Mouse (Mus musculus) urinary bladder, postnatal 4 days (tissue): ENCODE measurements at regions not wholly inside any gene's neighbourhood (a gene's known extent, or its start where the extent isn't known, plus 50 kb on each side); places are given as distances from the start of the nearest gene placed in this dataset.
"Not testable (repeated sequence)": the region's sequence is repeated elsewhere in the genome, so short reads cannot be mapped to it uniquely, and the experiment has no call there.

Experiments
- DNase-seq, 2 experiments: peaks; one replicate each; pipeline ENCODE4 v3.0.0; 2021 to 2022; ENCODE audit warnings: low spot score in 2 of 2

DNA sequence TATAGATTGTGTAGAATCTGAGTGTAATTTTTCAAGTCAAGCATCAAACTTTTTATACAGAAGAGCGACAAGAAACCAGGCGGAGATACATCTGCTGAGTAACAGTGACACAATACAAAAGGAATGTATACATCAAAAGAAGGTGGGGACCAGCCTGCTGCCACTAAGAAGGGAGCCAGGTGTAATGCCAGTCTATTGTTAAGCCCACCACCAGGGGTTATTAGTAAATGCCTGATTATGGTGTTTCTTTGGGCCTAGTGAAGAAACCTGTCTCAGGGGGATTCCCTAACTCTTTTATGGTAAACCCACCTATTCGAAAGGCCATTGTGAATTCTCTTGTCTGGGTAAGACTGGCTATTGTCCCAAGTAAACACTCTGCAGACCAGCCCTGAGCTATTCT lies 126.3 kb upstream of the Thpo start:
- DNase-seq, result not testable (repeated sequence)

DNA sequence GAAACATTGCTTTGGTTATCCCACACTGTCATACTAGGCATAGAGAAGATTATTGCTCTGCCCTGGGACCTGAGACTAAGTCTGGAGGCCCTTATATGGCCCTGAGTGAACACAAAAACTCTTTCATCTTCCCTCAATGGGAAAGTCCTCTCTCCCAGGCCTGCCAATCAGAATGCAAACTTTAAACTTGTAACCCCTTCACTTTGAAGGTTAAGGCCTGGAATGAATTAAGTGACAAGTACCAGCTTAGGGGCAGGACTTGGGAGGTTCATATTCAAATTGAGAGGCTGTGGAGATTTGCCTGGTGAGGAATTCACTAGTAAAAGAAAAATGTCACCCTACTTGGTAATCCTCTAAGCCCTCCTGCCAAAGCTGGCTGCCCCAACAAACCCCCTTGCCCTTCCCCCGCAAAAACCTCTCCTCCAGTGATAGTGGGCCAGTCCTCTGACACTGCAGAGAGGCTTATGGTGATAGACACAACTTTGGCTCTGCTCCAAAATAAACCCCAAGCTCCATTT lies 120.4 kb upstream of the Thpo start:
- no peak for DNase-seq

DNA sequence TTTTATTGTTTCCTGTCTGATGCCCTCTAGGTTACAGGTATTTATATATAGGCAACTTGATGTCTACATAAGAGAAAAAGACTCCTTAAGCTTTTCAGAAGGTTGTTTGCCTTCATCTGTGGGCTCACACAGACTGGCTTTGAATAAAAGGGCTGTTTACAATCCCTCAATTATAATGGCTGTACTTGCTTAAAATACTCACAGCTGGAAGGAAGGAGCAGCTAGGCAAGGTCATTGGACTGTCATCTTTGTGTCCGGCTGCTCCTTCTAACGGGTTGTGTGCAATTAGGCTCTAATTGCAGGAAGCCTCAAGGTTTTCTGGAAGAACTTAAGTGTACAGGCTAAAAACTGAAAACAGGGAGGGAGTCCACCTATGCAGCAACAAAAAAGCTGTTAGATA lies 103.8 kb upstream of the Thpo start:
- no peak for DNase-seq

DNA sequence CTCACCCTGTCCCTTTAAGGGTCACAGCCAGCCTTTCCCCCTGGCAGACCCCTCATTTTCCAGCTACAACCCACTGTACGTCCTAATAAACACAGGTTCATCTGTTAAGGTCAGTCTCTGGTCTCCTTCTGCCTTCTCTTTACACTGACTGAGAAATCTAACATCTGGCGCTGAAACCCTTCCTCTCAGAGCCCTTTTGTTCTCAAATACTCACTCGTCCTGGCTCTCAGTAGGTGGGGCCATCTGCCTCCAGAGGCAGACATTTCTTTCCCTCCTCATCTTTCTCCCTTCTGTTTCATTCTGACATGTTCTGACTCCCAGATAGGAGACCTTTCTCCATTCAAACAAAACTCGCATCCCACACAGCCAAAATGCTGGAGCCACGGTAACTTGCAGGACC lies 102.6 kb upstream of the Thpo start:
- DNase-seq, result no peak

DNA sequence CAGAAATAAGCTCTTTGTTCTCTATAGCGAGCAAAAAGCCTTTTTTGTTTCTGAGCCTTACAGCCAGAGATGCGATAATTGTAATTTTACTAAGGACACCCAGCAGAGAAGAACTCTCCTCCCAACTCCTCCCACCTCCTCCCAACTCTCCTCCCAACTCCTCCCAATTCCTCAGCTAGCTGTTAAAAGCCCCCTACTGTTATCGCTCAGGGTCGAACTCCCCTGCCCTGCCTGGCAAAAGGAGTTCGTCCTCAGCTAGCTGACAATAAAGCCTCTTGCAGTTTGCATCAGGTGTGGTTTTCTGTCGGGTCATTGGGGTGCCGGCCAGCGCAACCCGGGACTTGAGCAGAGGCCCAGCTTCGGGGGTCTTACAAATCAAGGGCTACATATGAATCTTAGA lies 99.5 kb upstream of the Thpo start:
- DNase-seq, result not testable (repeated sequence)

DNA sequence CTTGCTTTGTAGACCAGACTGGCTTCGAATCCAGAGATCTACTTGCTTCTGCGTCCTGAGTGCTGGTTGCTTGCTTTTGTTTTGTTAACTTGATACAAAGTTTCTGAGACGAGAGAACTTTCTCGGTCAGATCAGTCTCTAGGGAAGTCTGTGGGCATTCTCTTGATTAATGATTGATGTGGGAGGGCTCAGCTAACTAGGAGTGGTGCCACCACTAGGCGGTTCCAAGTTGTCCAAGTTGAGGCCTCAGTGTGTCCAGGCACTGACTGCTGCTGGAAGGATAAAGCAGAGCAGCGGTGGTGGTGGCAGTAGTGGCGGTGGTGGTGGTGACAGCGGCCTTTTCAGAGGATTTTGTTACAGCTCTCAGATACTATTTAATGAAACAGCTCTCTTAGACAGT lies 99.0 kb upstream of the Thpo start:
- DNase-seq, result no peak

DNA sequence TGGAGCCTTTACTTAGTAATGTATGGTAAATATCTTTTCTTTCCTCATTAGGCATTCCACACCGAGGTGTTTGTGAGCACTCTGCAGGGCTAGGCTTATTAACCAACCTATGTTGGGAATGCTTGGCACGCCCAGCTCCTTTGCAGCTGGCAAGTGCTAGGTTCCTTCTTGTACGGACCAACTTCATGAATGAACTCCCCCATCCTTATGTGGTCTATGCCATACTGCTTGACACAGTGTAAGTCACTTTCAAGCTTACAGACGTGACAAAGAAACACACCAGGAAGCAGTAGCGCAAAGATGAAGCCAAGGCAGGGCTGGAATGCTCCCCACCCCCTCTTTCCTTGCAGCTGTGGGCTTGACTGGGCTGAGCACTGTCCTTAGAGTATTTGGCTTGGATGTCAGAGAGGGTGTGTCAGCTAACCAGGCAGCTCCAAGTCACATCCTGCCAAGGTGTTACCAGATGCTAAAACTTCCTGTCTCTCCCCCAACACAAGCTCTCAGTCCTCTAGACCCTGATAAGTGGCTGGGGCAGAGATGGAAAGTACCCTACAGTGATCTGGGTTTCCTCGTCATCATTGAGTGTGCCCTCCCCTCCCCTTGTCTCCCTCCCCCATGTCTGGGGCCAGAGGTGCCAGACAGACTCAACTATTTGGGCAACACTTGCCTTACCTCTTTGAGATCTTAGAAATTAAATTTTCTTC lies 95.6 kb upstream of the Thpo start:
- no peak for DNase-seq

DNA sequence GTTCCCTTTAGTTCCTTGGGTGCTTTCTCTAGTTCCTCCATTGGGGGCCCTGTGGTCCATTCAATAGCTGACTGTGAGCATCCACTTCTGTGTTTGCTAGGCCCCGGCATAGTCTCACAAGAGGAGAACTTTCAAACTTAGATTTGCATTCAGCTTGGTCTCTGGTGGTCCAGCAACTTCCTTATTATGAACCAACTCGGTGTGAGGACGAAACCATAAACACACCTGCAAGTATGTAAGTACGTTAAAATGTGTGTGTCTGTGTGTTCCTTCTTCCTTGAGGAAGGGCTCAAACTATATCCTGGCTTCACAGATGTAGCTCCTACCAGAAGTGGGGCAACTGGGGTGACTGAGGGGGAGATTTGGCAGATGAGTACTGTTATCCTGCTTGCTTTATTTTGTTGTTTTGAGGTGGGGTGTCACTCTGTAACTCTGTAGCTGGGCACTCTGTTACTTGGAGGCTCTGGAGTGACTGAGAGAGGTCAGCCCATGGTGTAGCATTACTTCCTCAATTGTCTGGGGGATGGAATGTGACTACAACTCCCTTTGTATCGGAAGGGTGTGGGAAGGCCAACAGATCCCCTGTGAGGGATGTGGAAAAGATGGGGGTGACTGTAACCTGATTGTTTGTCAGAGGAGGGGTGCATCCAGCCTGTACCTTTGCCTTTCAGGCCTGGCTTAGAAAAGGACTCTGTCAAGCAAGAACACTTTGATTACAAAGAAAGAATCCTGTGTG lies 94.9 kb upstream of the Thpo start:
- DNase-seq, result no peak

DNA sequence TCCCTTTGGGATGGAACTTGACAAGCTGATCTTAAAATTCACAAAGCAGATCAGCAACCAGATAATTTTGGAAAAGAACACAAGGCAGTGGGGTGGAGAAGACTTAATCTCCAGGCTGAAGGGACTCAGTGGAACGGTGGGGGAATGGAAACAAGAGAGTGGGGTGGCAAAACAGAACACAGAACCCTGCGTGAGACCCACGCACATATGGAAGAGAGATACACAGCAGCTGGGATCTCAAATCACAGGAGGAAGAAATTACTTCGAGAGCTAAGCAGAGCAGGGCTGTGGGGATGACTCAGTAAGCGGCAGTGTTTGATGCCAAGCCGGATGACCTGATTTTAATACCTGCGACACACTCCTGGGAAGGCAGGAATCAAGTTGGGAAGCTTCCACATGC lies 89.9 kb upstream of the Thpo start:
- no peak for DNase-seq

DNA sequence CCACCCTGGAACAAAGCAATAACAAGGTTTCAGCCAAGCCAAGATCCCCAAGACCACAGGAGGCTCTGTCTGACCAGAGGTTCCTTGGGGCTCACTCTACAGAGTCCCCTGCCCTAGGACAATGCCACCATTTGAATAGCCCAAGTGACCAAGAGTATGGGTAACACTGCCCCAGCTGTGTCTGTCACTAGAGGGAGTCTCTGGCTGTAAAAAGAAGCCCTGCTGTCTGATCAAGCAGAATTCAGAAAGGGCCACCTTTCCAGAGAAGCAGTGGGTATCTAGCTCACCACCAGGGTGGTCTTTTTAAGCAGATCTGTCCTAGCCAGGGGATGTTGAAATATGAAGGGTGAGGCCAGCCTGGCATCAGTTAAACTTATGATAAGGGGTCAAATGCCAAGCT lies 86.6 kb upstream of the Thpo start:
- no peak for DNase-seq

DNA sequence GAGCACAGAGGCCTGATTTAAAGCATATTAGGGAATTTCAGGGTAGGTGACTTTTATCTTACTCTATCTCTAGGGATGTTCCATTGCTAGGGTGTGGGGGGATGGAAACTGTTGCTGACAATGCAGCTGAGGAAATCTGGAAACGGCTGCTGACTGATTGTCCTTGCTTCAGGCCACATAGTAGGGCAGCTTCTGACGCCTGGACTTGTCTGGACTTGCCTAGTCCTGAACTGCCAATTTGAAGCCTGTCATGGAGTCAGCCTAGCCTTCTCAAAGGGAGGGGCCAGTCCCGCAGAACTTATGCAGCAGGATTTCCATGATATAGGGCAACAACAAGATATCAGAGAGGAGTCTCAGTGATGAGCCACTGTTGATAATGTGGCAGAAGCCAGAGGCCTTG lies 85.3 kb upstream of the Thpo start:
- DNase-seq, result no peak

DNA sequence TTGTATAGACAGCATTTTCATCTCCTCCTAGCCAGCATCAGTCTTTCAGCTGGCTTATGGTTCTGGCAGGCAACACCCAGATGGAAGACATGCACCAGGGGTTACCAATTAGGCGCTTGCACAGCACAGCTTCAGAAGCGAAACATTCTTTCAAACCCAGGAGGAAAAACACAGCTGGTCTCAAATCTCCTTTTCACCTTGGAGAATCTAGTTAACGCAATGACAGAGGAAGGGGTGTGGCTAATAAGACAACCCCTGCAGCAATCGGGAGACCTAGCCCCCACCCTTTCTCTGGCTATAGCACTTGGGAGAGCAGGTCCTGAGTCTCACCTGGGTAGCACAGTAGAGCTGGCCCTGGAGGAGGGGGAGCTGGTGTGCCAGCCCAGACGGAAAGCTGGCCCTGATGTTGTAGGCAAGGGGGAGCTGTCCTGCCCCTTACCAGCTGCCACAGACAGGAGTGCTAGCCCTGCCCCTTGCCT lies 84.4 kb upstream of the Thpo start:
- DNase-seq, result no peak

DNA sequence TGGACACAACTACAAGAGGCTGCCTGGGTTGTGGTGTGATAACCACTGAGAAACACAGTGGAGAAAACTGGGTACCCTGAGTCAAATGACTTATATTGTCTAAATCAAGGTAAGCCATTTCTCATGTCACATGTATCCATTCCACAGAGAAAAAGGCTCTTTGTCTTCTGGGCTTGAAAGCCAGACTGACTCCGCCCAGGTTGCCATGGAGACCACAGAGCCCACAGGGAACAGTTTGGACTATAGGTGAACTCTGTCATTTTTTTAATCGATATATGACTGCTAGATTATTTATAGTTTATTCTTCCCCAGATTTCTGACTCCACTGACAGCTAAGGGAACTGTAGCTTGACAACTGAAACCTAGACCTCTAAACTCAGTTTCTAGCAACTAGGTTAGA lies 80.7 kb upstream of the Thpo start:
- DNase-seq, result no peak

DNA sequence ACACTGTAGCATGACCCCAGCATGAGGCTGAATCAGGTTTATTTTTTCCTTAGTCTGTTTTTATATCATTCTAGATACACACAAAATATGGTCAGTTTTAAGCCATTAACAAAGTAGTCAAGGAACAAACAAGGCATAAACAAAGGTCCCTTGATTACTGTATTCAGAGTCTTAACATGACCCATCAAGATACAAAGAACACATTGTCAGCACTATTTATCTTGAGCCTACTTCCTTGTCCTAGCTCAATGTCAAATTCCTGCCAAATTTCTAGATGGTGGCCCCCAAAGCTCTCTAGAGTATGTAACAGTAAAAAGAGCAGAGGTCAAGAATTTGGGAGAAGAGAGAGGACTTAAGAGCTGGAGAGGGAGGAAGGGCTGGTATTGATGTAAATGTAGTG lies 79.9 kb upstream of the Thpo start:
- no peak for DNase-seq

DNA sequence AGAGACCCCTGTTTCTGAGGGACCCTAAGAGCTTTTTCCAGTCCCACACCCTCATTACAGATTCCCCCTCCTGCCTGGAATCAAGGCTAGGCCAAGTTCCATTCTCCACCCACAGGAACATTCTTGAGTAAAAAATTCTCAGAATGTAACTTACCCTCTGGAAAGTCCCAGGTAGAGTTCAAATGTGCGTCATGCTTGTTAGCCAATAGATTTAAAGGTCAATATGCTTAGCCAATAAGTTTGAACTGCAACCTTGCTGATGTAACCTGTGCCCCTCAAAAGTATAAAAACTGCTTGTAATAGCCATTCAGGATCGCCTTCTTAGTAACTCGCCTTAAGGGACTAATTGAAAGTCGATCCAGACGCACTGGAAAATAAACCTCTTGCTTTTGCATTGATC lies 77.7 kb upstream of the Thpo start:
- not testable (repeated sequence) for DNase-seq

DNA sequence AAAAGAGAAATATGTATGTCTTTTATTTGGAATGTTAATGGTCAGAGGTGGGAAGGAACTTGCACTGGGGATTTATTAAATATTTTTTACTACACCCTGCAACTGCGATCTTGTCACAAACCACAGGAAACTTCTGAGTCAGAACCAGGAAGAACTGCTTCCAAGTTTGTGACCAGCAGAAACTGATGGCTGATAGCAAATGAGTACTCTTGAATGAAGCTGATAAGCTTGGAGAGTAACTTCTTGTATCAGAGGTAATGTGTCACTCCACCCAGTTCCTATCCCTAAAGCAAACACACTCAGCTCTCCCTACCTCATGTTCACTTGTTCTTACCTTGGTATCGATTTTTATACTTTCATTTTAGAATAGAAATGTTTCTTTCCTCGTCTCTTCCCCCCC lies 76.0 kb upstream of the Thpo start:
- no peak for DNase-seq

DNA sequence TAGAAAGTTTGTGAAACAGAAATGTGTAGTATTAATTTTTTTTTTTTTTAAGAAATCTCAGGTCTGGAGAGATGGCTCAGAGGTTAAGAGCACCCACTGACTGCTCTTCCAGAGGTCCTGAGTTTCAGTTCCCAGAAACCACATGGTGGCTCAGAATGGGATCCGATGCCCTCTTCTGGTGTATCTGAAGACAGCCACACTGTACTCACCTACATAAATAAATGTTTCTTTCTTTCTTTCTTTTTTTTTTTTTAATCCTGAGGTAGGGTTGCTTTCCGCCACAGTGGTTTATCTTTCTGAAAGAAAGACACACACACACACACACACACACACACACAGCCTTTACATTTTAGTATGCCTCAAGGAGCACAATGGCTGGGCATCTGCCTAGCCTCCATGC lies 74.0 kb upstream of the Thpo start:
- DNase-seq, result no peak

DNA sequence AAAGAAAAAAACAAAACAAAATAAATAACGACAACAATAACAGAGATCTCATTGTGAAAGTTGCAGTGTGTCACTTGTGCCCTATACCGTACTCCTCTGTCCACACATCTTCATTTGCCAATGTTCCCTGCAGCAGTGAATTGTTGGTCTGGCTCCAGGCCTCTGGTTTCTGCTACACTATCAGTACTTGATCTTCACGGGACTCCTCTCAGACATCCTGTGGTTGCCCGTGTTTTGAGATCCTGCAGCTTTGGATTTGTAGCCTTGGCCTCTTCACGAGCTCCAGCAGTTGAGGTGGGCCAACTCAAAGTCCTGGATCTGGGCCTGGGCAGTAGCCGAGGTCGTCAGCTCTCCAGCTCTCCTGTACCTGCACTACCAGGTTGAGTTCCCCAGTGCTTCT lies 72.4 kb upstream of the Thpo start:
- DNase-seq, result no peak

DNA sequence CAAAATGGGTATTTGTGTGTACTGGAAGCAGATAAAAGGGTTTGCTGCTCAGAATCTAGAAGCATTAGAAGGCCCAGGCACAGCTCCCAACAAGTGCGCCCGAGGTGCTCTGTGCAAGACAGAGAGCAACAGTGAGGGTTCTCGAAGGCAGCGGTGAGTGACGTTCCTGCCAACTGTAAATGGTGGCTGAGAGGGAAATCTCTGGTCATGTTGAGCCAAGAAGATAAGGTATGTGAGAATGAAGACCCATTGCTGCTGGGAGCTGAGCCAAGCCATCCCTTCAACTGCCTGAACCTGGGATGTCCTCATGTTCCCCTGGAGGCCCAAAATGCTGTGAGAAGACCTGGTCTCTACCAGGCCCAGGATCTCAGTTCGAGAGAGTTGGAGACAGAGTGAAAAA lies 71.5 kb upstream of the Thpo start:
- no peak for DNase-seq

DNA sequence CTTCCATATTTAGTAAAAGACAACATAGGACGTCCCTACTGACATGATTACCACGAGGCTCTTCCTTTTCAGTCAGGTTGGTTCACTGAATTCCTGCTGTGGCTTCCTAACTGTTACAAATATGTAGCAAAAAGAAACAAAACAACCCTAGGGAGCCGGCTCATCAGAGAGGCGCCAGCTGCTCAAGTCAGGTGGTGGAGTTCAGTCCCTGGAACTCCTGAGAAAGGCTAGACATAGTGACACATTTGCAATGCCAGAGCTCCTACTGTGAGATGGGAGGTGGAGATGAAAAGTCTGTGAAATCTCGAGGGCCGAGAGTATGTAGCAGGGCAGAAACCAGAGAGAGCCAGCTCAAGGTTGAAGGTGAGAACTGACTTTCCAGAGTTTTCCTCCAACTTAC lies 70.8 kb upstream of the Thpo start:
- DNase-seq, result no peak

DNA sequence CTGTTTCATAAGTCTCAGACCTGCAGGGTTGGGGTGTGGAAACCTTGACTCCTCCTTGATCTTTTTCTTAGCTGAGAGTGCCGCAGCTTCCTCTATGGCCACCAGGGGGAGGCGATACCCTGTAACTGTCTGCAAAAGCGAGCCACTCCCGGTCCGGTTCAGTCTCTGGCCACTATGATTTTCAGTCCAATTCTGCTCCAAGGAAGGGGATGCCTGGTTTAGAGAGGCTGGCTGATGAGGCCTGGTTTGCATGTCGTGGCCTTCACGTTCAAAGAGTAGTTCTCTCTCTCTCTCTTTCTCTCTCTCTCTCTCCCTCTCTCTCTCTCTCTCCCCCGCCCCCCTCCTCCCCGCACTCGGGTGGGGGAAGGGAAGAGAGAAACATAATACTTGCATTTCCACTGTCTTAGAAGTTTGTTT lies 70.3 kb upstream of the Thpo start:
- DNase-seq, result peak; percentile 75 to 82

DNA sequence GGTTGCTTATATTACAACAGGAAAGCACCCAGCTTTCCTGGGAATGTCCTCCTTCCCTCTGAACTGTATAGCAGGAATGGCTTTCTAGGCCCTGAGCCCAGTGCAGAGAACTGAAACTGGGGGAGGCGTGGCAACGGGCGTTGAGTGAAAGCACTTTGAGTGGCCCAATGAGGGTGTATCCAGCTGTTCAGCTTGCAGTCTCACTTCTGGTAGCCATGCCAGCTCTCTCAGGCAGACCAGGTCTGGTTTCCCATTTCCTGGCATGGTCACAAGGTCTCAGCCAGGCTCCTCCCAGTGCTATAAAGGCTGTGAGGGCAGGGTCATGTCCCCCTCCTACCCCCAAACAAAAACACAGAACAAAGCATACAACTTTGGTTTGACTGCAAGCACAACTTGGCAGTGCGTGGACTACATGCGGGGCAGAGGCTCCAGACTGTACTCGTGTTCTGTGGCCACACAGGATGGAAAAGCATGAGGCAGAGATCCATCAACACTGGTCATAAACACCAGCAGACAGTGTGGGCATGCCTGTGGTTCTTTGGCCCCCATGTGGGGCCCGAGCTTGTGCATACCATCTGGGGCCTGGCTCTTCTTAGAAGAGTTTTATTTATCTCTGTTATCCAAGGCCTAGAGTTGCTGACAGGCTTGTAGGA lies 69.1 kb upstream of the Thpo start:
- DNase-seq, result no peak

DNA sequence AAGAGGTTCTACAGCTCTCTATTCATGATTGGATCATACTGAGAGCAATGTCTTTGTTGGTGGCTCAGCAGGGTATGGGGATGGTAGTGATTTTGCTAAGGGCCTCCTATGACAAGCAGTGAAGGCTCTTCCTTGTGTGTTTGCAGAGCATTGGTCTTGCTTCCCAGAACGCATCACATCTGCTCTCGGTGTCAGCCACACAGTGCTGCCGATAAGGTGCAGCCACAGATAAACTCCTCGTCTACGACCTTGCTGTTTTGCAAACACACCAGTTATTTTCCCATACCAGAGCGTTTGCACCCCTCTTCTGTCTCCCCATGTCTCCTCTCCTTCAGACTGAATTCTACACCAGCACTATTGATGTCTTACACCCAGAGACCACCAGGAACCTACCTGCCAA lies 68.4 kb upstream of the Thpo start:
- DNase-seq, result no peak
